Mouse (Mus musculus): Measurements from ENCODE around the gene 2810459M11Rik. TPM values are rescaled to one million over a fixed set of nuclear protein-coding genes. Genes with fewer than 3 reads are reported as not detected.
"Not testable (repeated sequence)": the region's sequence is repeated elsewhere in the genome, so short reads cannot be mapped to it uniquely, and the experiment has no call there.

The 2810459M11Rik gene
- polyA plus RNA-seq, 1 experiment from 2014 or later = 0.25 TPM

GRCm38 (mm10) chr1:86015758-86016157 is 29.9 kb upstream of the 2810459M11Rik start:
- 95% methylated on average over 9 of the region's 9 CpGs for WGBS
- H3K36me3 ChIP-seq (replicated peaks; ENCODE audit: control insufficient read depth, insufficient read depth, low read depth, low read length); H3K4me1 ChIP-seq (ENCODE audit: control insufficient read depth, insufficient read depth, low read length); H3K27ac ChIP-seq (replicated peaks; ENCODE audit: low read depth, low read length); DNase-seq (ENCODE audit: low spot score); H3K4me2 ChIP-seq (ENCODE audit: low read depth, low read length); ATAC-seq (replicated peaks; ENCODE audit: insufficient number of reproducible peaks, low FRiP score, low TSS enrichment, low read depth); H3K9me3 ChIP-seq (replicated peaks; ENCODE audit: control insufficient read depth, low read length); H3K4me3 ChIP-seq (ENCODE audit: low read depth, low read length); H3K9ac ChIP-seq (replicated peaks; ENCODE audit: low read length); H3K27me3 ChIP-seq (ENCODE audit: control insufficient read depth, insufficient read depth, low read length): not testable (repeated sequence)

GRCm38 (mm10) chr1:86016516-86016915 is 29.1 kb upstream of the 2810459M11Rik start, which contains the start of gene Spata3:
TSS of gene Spata3 (plus strand) at chr1:86016816.
- Histone ChIP-seq H3K9me3 (replicated peaks; ENCODE audit: control insufficient read depth, low read length) (no peaks in the 10 kb centered on the region), H3K27ac (replicated peaks; ENCODE audit: low read depth, low read length) (no peak within 1 kb of the TSS), H3K4me3 (ENCODE audit: low read depth, low read length) (no peak within 1 kb of the TSS), H3K36me3 (replicated peaks; ENCODE audit: control insufficient read depth, insufficient read depth, low read depth, low read length) (no peaks in the 10 kb centered on the region), H3K9ac (replicated peaks; ENCODE audit: low read length) (no peak within 1 kb of the TSS), H3K4me1 (ENCODE audit: control insufficient read depth, insufficient read depth, low read length) (no peaks in the 10 kb centered on the region), H3K27me3 (ENCODE audit: control insufficient read depth, insufficient read depth, low read length) (peaks cover 7% of the 10 kb centered on the region), H3K4me2 (ENCODE audit: low read depth, low read length) (no peak within 1 kb of the TSS)
- DNase-seq (ENCODE audit: low spot score) = no peak
- ATAC-seq (replicated peaks; ENCODE audit: insufficient number of reproducible peaks, low FRiP score, low TSS enrichment, low read depth) = no peak
- 90% methylated on average over 8 of the region's 8 CpGs for WGBS

GRCm38 (mm10) chr1:86018235-86019055 is 27.2 kb upstream of the 2810459M11Rik start:
- ATAC-seq (replicated peaks; ENCODE audit: insufficient number of reproducible peaks, low FRiP score, low TSS enrichment, low read depth) = 0 out of 2 replicates have a peak, but pooled peaks have one; percentile 50
- peak; percentile 77 for DNase-seq (ENCODE audit: low spot score)

GRCm38 (mm10) chr1:86021365-86021989 is 24.2 kb upstream of the 2810459M11Rik start:
- 65% methylated on average over 11 of the region's 11 CpGs for WGBS
- Histone ChIP-seq H3K4me3 (ENCODE audit: low read depth, low read length) (no peak overlapping the region), H3K9me3 (replicated peaks; ENCODE audit: control insufficient read depth, low read length) (no peaks in the 10 kb centered on the region), H3K4me1 (ENCODE audit: control insufficient read depth, insufficient read depth, low read length) (no peaks in the 10 kb centered on the region), H3K36me3 (replicated peaks; ENCODE audit: control insufficient read depth, insufficient read depth, low read depth, low read length) (no peaks in the 10 kb centered on the region), H3K9ac (replicated peaks; ENCODE audit: low read length) (no peak overlapping the region), H3K4me2 (ENCODE audit: low read depth, low read length) (no peak overlapping the region), H3K27me3 (ENCODE audit: control insufficient read depth, insufficient read depth, low read length) (peaks cover 7% of the 10 kb centered on the region), H3K27ac (replicated peaks; ENCODE audit: low read depth, low read length) (no peak overlapping the region)
- DNase-seq (ENCODE audit: low spot score) (no peak), ATAC-seq (replicated peaks; ENCODE audit: insufficient number of reproducible peaks, low FRiP score, low TSS enrichment, low read depth) (no peak)

More at GRCm38 (mm10) chr1:86018235-86019055, 27.2 kb upstream of the 2810459M11Rik start:
- Histone ChIP-seq H3K4me1 (ENCODE audit: control insufficient read depth, insufficient read depth, low read length) (no peaks in the 10 kb centered on the region), H3K27ac (replicated peaks; ENCODE audit: low read depth, low read length) (no peak overlapping the region), H3K4me2 (ENCODE audit: low read depth, low read length) (peak overlapping the region; percentile 90), H3K4me3 (ENCODE audit: low read depth, low read length) (peak overlapping the region; percentile 40), H3K9ac (replicated peaks; ENCODE audit: low read length) (peak overlapping the region; percentile 55), H3K9me3 (replicated peaks; ENCODE audit: control insufficient read depth, low read length) (no peaks in the 10 kb centered on the region), H3K27me3 (ENCODE audit: control insufficient read depth, insufficient read depth, low read length) (peaks cover 7% of the 10 kb centered on the region), H3K36me3 (replicated peaks; ENCODE audit: control insufficient read depth, insufficient read depth, low read depth, low read length) (no peaks in the 10 kb centered on the region)
- 4% methylated on average over 60 of the region's 60 CpGs for WGBS

GRCm38 (mm10) chr1:86032273-86032987 is 13.2 kb upstream of the 2810459M11Rik start:
- H3K27ac ChIP-seq (replicated peaks; ENCODE audit: low read depth, low read length) = no peak overlapping the region
- H3K9ac ChIP-seq (replicated peaks; ENCODE audit: low read length) = no peak overlapping the region
- no peak overlapping the region for H3K4me2 ChIP-seq (ENCODE audit: low read depth, low read length)
- DNase-seq (ENCODE audit: low spot score) (no peak), ATAC-seq (replicated peaks; ENCODE audit: insufficient number of reproducible peaks, low FRiP score, low TSS enrichment, low read depth) (no peak)
- H3K36me3 ChIP-seq (replicated peaks; ENCODE audit: control insufficient read depth, insufficient read depth, low read depth, low read length) = no peaks in the 10 kb centered on the region
- H3K9me3 ChIP-seq (replicated peaks; ENCODE audit: control insufficient read depth, low read length) = no peaks in the 10 kb centered on the region
- WGBS = 10% methylated on average over 11 of the region's 11 CpGs
- no peak overlapping the region for H3K4me3 ChIP-seq (ENCODE audit: low read depth, low read length)
- H3K4me1 ChIP-seq (ENCODE audit: control insufficient read depth, insufficient read depth, low read length) = no peaks in the 10 kb centered on the region
- H3K27me3 ChIP-seq (ENCODE audit: control insufficient read depth, insufficient read depth, low read length) = no peaks in the 10 kb centered on the region

- H3K27me3 ChIP-seq (ENCODE audit: control insufficient read depth, insufficient read depth, low read length) = no peaks in the 10 kb centered on the region
- DNase-seq (ENCODE audit: low spot score) = no peak
- no peak overlapping the region for H3K27ac ChIP-seq (replicated peaks; ENCODE audit: low read depth, low read length)
- no peak overlapping the region for H3K4me3 ChIP-seq (ENCODE audit: low read depth, low read length)
- WGBS = 73% methylated on average over 3 of the region's 3 CpGs
- H3K36me3 ChIP-seq (replicated peaks; ENCODE audit: control insufficient read depth, insufficient read depth, low read depth, low read length) = no peaks in the 10 kb centered on the region
- 0 out of 2 replicates have a peak, but pooled peaks cover 2% of the 10 kb centered on the region for H3K9me3 ChIP-seq (replicated peaks; ENCODE audit: control insufficient read depth, low read length)
- no peak for ATAC-seq (replicated peaks; ENCODE audit: insufficient number of reproducible peaks, low FRiP score, low TSS enrichment, low read depth)
- H3K4me1 ChIP-seq (ENCODE audit: control insufficient read depth, insufficient read depth, low read length) = no peaks in the 10 kb centered on the region
- H3K9ac ChIP-seq (replicated peaks; ENCODE audit: low read length) = no peak overlapping the region
- no peak overlapping the region for H3K4me2 ChIP-seq (ENCODE audit: low read depth, low read length)
These were observed 7.3 kb upstream of the 2810459M11Rik start for GRCm38 (mm10) chr1:86038191-86038951.

GRCm38 (mm10) chr1:86040131-86040530 is 5.5 kb upstream of the 2810459M11Rik start:
- no peak overlapping the region for H3K4me2 ChIP-seq (ENCODE audit: low read depth, low read length)
- H3K36me3 ChIP-seq (replicated peaks; ENCODE audit: control insufficient read depth, insufficient read depth, low read depth, low read length) = no peaks in the 10 kb centered on the region
- ATAC-seq (replicated peaks; ENCODE audit: insufficient number of reproducible peaks, low FRiP score, low TSS enrichment, low read depth) = no peak
- WGBS = 67% methylated on average over 4 of the region's 4 CpGs
- 0 out of 2 replicates have a peak, but pooled peaks cover 2% of the 10 kb centered on the region for H3K9me3 ChIP-seq (replicated peaks; ENCODE audit: control insufficient read depth, low read length)
- H3K9ac ChIP-seq (replicated peaks; ENCODE audit: low read length) = no peak overlapping the region
- no peak overlapping the region for H3K4me3 ChIP-seq (ENCODE audit: low read depth, low read length)
- H3K27ac ChIP-seq (replicated peaks; ENCODE audit: low read depth, low read length) = no peak overlapping the region
- no peaks in the 10 kb centered on the region for H3K4me1 ChIP-seq (ENCODE audit: control insufficient read depth, insufficient read depth, low read length)
- DNase-seq (ENCODE audit: low spot score) = no peak
- H3K27me3 ChIP-seq (ENCODE audit: control insufficient read depth, insufficient read depth, low read length) = peaks cover 9% of the 10 kb centered on the region

All from embryonic facial prominence, embryonic 11.5 days (tissue).